Mouse (Mus musculus) CH12.LX (cell line): ENCODE measurements around the gene Mlip.

Experiments used
- CTCF ChIP-seq, 2 experiments: IDR thresholded peaks in 1 of 2; conservative IDR thresholded peaks in 1 of 2; 2 replicates each; pipeline ENCODE4 v1.5.1; 2011 to 2012; ENCODE audit warnings: low read depth in 2 of 2, low read length in 2 of 2, improper control_type of control experiment in 1 of 2, inconsistent platforms in 1 of 2, mild to moderate bottlenecking in 1 of 2, moderate library complexity in 1 of 2
- EP300 ChIP-seq: IDR thresholded peaks from 2 replicates; pipeline ENCODE4 v1.6.1; 2011; ENCODE audit warnings: low read length, improper control_type of control experiment
- POLR2A ChIP-seq: IDR thresholded peaks from 2 replicates; pipeline ENCODE4 v1.6.1; 2011; ENCODE audit warnings: low read depth, mild to moderate bottlenecking, improper control_type of control experiment, low read length
- SMC3 ChIP-seq: IDR thresholded peaks from 2 replicates; pipeline ENCODE4 v1.6.1; 2011; ENCODE audit warnings: low read depth, low read length, improper control_type of control experiment
- TCF12 ChIP-seq: IDR thresholded peaks from 2 replicates; pipeline ENCODE4 v1.6.1; 2014; ENCODE audit warnings: low read depth, mild to moderate bottlenecking, inconsistent platforms, low read length, improper control_type of control experiment
- USF1 ChIP-seq: IDR thresholded peaks from 2 replicates; pipeline ENCODE4 v1.6.1; 2014; ENCODE audit warnings: low read depth, mild to moderate bottlenecking, inconsistent platforms, low read length, improper control_type of control experiment
- ZNF384 ChIP-seq: IDR thresholded peaks from 2 replicates; pipeline ENCODE4 v1.6.1; 2012; ENCODE audit warnings: low read depth, low read length, improper control_type of control experiment, inconsistent platforms

DNA sequence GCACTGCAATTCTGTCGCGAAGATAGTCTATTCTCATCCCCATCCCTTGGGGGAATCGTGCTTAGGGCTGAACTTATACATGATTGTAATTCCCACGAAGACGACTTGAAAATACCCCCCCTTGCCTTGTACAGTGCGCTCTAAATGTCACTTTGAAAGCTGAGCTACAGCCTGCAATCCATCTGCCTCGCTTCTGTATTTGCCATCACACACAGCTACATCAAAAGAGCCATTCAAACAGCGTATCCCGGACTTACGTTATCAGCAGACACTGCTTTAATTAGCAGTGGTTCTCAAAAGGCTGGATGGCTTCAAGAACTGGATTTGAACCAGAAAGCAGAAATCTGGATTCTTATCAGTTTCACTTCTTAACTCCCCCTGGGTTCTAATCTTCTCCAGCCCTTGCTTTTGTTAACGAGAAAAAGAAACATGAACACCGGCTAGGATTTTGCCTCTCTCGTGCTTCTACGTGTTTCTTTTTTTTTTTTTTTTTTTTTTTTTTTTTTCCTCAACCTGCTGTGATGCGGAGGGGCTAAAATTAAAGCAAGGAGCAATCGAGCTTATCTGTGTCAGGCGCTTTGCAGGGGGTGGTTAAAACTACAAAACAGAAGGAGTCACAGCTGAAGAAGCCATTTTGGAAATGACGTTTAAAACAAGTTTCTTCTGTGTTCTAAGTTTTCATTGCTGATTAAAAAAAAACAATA lies 12.5 kb downstream of the Mlip start:
- TF ChIP-seq POLR2A (no peak), CTCF (conservative IDR thresholded peaks at IDR 0.05 in 1 of 2, IDR thresholded peaks at IDR 0.05 in 1 of 2; ENCODE audit: low read depth in 2 of 2, low read length in 2 of 2) (no peak), ZNF384 (peak; percentile 38; the same call in 1 of the 2 replicates), SMC3 (no peak), TCF12 (no peak), EP300 (no peak), USF1 (no peak)
